22 mouse cellular contexts compared by ENCODE assay signal in genomic region chr13:70156975-70157588, GRCm38 (mm10).
DNase-seq lines count a peak whose midpoint lies in the region; ATAC-seq and TF ChIP-seq lines count a peak whose summit lies in the region.
"Had no signal": no experiment of that assay in that cellular context is flagged by ENCODE, and none has a peak within 500 bp of the region (broad histone marks: within the 10 kb centered on the region; RNA-seq: fewer than 3 reads in every experiment).

No protein-coding gene starts in this region.

- ATAC-seq in forebrain, embryonic 13.5 days, result peak; percentile 69
- no peak for ATAC-seq in hindbrain, embryonic 15.5 days (ENCODE audit: low FRiP score, low read depth)
- no peak for ATAC-seq in hindbrain, embryonic 11.5 days (ENCODE audit: low FRiP score)
- ATAC-seq in neural tube, embryonic 15.5 days (ENCODE audit: low FRiP score), result no peak
- ATAC-seq: CD4-positive, CD25-positive, alpha-beta regulatory T cell, adult 4 months; intestine, embryonic 16.5 days had no signal

- no peaks in the 10 kb centered on the region; the same call in 1 of the 2 replicates for H3K27me3 ChIP-seq in forebrain, embryonic 13.5 days
- no peaks in the 10 kb centered on the region for H3K27me3 ChIP-seq in forebrain, embryonic 10.5 days (ENCODE audit: poor library complexity, severe bottlenecking)
- H3K27me3 ChIP-seq in hindbrain, embryonic 15.5 days, result no peaks in the 10 kb centered on the region
- no peaks in the 10 kb centered on the region for H3K27me3 ChIP-seq in hindbrain, embryonic 11.5 days (ENCODE audit: control insufficient read depth, insufficient read depth, low read length)
- H3K27me3 ChIP-seq in neural tube, embryonic 15.5 days (replicated peaks), result no peaks in the 10 kb centered on the region
- no peaks in the 10 kb centered on the region for H3K27me3 ChIP-seq in midbrain, embryonic 10.5 days (ENCODE audit: low read depth, poor library complexity, severe bottlenecking)
- H3K27me3 ChIP-seq: embryonic facial prominence, embryonic 13.5 days had no signal

- no peak overlapping the region for H3K9ac ChIP-seq in forebrain, embryonic 13.5 days
- no peak overlapping the region for H3K9ac ChIP-seq in hindbrain, embryonic 15.5 days
- H3K9ac ChIP-seq in hindbrain, embryonic 11.5 days (ENCODE audit: low read depth, low read length), result no peak overlapping the region
- no peak overlapping the region for H3K9ac ChIP-seq in neural tube, embryonic 15.5 days (replicated peaks)
- H3K9ac ChIP-seq: embryonic facial prominence, embryonic 13.5 days had no signal

- TF ChIP-seq CTCF in brain, embryonic 14.5 days (IDR thresholded peaks at IDR 0.05; ENCODE audit: borderline replicate concordance, extremely low read depth, insufficient read depth, insufficient read length), result no peak

- no peaks in the 10 kb centered on the region for H3K9me3 ChIP-seq in forebrain, embryonic 13.5 days (replicated peaks)
- H3K9me3 ChIP-seq in forebrain, embryonic 10.5 days, result no peaks in the 10 kb centered on the region
- no peaks in the 10 kb centered on the region for H3K9me3 ChIP-seq in hindbrain, embryonic 15.5 days
- no peaks in the 10 kb centered on the region for H3K9me3 ChIP-seq in hindbrain, embryonic 11.5 days (ENCODE audit: control insufficient read depth, low read length)
- H3K9me3 ChIP-seq in neural tube, embryonic 15.5 days (replicated peaks), result no peaks in the 10 kb centered on the region
- H3K9me3 ChIP-seq in midbrain, embryonic 10.5 days (replicated peaks), result no peaks in the 10 kb centered on the region
- H3K9me3 ChIP-seq: embryonic facial prominence, embryonic 13.5 days; hindbrain, embryonic 10.5 days had no signal

- no peak overlapping the region for H3K4me2 ChIP-seq in forebrain, embryonic 13.5 days
- H3K4me2 ChIP-seq in hindbrain, embryonic 15.5 days, result no peak overlapping the region
- no peak overlapping the region for H3K4me2 ChIP-seq in hindbrain, embryonic 11.5 days (replicated peaks; ENCODE audit: low read depth, low read length)
- H3K4me2 ChIP-seq in neural tube, embryonic 15.5 days, result no peak overlapping the region
- H3K4me2 ChIP-seq: embryonic facial prominence, embryonic 13.5 days; heart, embryonic 11.5 days had no signal

- no peak overlapping the region for H3K4me3 ChIP-seq in forebrain, embryonic 13.5 days
- H3K4me3 ChIP-seq in forebrain, embryonic 10.5 days, result no peak overlapping the region
- H3K4me3 ChIP-seq in hindbrain, embryonic 15.5 days, result no peak overlapping the region
- no peak overlapping the region for H3K4me3 ChIP-seq in hindbrain, embryonic 11.5 days (ENCODE audit: low read depth, low read length)
- no peak overlapping the region for H3K4me3 ChIP-seq in neural tube, embryonic 15.5 days (replicated peaks)
- H3K4me3 ChIP-seq in midbrain, embryonic 10.5 days, result no peak overlapping the region
- H3K4me3 ChIP-seq: embryonic facial prominence, embryonic 13.5 days; heart, adult 2 months; hindbrain, embryonic 10.5 days had no signal

- H3K36me3 ChIP-seq in forebrain, embryonic 13.5 days (ENCODE audit: poor library complexity, severe bottlenecking), result no peaks in the 10 kb centered on the region
- H3K36me3 ChIP-seq in forebrain, embryonic 10.5 days (replicated peaks), result no peaks in the 10 kb centered on the region
- H3K36me3 ChIP-seq in hindbrain, embryonic 15.5 days, result no peaks in the 10 kb centered on the region
- no peaks in the 10 kb centered on the region for H3K36me3 ChIP-seq in hindbrain, embryonic 11.5 days (ENCODE audit: control insufficient read depth, insufficient read depth, low read length)
- no peaks in the 10 kb centered on the region for H3K36me3 ChIP-seq in neural tube, embryonic 15.5 days
- no peaks in the 10 kb centered on the region for H3K36me3 ChIP-seq in midbrain, embryonic 10.5 days
- H3K36me3 ChIP-seq: embryonic facial prominence, embryonic 13.5 days; G1E; hindbrain, embryonic 10.5 days had no signal

- H3K27ac ChIP-seq in forebrain, embryonic 13.5 days, result no peak overlapping the region
- no peak overlapping the region for H3K27ac ChIP-seq in forebrain, embryonic 10.5 days
- H3K27ac ChIP-seq in hindbrain, embryonic 15.5 days (replicated peaks), result 0 out of 2 replicates have a peak overlapping the region, but pooled peaks have one; percentile 30
- no peak overlapping the region for H3K27ac ChIP-seq in hindbrain, embryonic 11.5 days (ENCODE audit: low read depth, low read length)
- peak overlapping the region; percentile 1 for H3K27ac ChIP-seq in neural tube, embryonic 15.5 days (replicated peaks)
- H3K27ac ChIP-seq in midbrain, embryonic 10.5 days (replicated peaks), result no peak overlapping the region
- H3K27ac ChIP-seq: embryonic facial prominence, embryonic 13.5 days; heart, adult 2 months; hindbrain, embryonic 10.5 days had no signal

- no peak for TF ChIP-seq POLR2A in brain, embryonic 14.5 days (IDR thresholded peaks at IDR 0.05; ENCODE audit: borderline replicate concordance, extremely low read depth, insufficient read depth, insufficient read length, poor library complexity, severe bottlenecking)

- peaks cover 15% of the 10 kb centered on the region for H3K4me1 ChIP-seq in forebrain, embryonic 13.5 days
- no peaks in the 10 kb centered on the region; the same call in 1 of the 2 replicates for H3K4me1 ChIP-seq in forebrain, embryonic 10.5 days
- H3K4me1 ChIP-seq in hindbrain, embryonic 15.5 days (replicated peaks), result no peaks in the 10 kb centered on the region
- no peaks in the 10 kb centered on the region for H3K4me1 ChIP-seq in hindbrain, embryonic 11.5 days (replicated peaks; ENCODE audit: control insufficient read depth, insufficient read depth, low read length)
- peaks cover 19% of the 10 kb centered on the region for H3K4me1 ChIP-seq in neural tube, embryonic 15.5 days
- no peaks in the 10 kb centered on the region for H3K4me1 ChIP-seq in midbrain, embryonic 10.5 days
- H3K4me1 ChIP-seq: hindbrain, embryonic 10.5 days had no signal

- no peak for DNase-seq in forebrain, embryonic 10.5 days (ENCODE audit: extremely low spot score, low spot score)
- DNase-seq in hindbrain, embryonic 11.5 days (ENCODE audit: low spot score), result no peak
- DNase-seq in brain, embryonic 14.5 days (ENCODE audit: low read depth), result peak; percentile 84
- DNase-seq in midbrain, embryonic 10.5 days (ENCODE audit: low spot score), result no peak
- DNase-seq: adrenal gland, adult 8-10 months; adrenal gland, postnatal 36 days; B cell, adult 2 months; cerebellum, adult 18-20 months; cerebellum, adult 9-11 months; cerebellum, postnatal 36 days; gastrocnemius, postnatal 10 days; heart, adult 2 months; kidney, adult 8-10 months had no signal

- 57% methylated on average over 8 of the region's 8 CpGs for WGBS in forebrain, embryonic 13.5 days
- 91% methylated on average over 8 of the region's 8 CpGs for WGBS in forebrain, embryonic 10.5 days
- 77% methylated on average over 8 of the region's 8 CpGs for WGBS in hindbrain, embryonic 15.5 days
- 91% methylated on average over 8 of the region's 8 CpGs for WGBS in hindbrain, embryonic 11.5 days
- WGBS in neural tube, embryonic 15.5 days, result 59% methylated on average over 8 of the region's 8 CpGs
- 93% methylated on average over 8 of the region's 8 CpGs for WGBS in midbrain, embryonic 10.5 days

Comparison
In these comparisons a context has a peak if more than half of its experiments do, and no peak if none do; other contexts are left out.
1. H3K27ac ChIP-seq: peak in hindbrain, embryonic 15.5 days (single experiment) and neural tube, embryonic 15.5 days (single experiment); none in forebrain, embryonic 13.5 days (single experiment), forebrain, embryonic 10.5 days (single experiment), hindbrain, embryonic 11.5 days (single experiment) and midbrain, embryonic 10.5 days (single experiment).